Mouse (Mus musculus) layer of hippocampus, postnatal 14 days (tissue): ENCODE data around the gene Ccdc114. TPM values are rescaled to one million over a fixed set of nuclear protein-coding genes. Genes with fewer than 3 reads are reported as not detected.
A peak's percentile ranks its signal among the peaks of the same experiment; 100 is the strongest.

ENCODE experiments used
- DNase-seq, 2 experiments: peaks; one replicate each; pipeline ENCODE4 v3.0.0; 2021 to 2022; ENCODE audit warnings: low spot score in 2 of 2, mixed read lengths in 1 of 2
- total RNA-seq, 2 experiments: library from RNA; stranded (reverse); gene quantifications; 2 replicates each; pipeline ENCODE4 v1.2.3; 2021

Ccdc114 gene
- total RNA-seq, 2 experiments from 2014 or later, result 2.1 to 6.2 TPM

GRCm38 (mm10) chr7:45973271-45973687 lies 49.4 kb downstream of the Ccdc114 start:
- DNase-seq, result peak; percentile 37 to 49

- DNase-seq, result no peak
These were observed 50.2 kb downstream of the Ccdc114 start for GRCm38 (mm10) chr7:45974103-45974502.

- DNase-seq, result no peak
These were observed 50.6 kb downstream of the Ccdc114 start for GRCm38 (mm10) chr7:45974512-45974911.

GRCm38 (mm10) chr7:45981612-45982011 lies 57.7 kb downstream of the Ccdc114 start:
- DNase-seq, result no peak

- DNase-seq, result no peak
These were observed 63.0 kb downstream of the Ccdc114 start for GRCm38 (mm10) chr7:45986893-45987292.

- no peak for DNase-seq
These were observed 64.5 kb downstream of the Ccdc114 start for GRCm38 (mm10) chr7:45988344-45988743.

GRCm38 (mm10) chr7:45992470-45992869 lies 68.6 kb downstream of the Ccdc114 start:
- no peak for DNase-seq

Other genes with a start within 250 kb of the Ccdc114 start
- under 1 TPM; 0.67 to 0.94 TPM for gene Ntn5, start 240.1 kb upstream of the Ccdc114 start, total RNA-seq
- under 1 TPM; 0.24 to 0.41 TPM for gene Sec1, start 229.7 kb upstream of the Ccdc114 start, total RNA-seq
- 100 to 1,000 TPM; 110 to 123 TPM for gene Car11, start 224.2 kb upstream of the Ccdc114 start, total RNA-seq
- 10 to 100 TPM; 49.7 to 59.1 TPM for gene Dbp, start 219.0 kb upstream of the Ccdc114 start, total RNA-seq
- 100 to 1,000 TPM; 423 to 452 TPM for gene Rpl18, start 208.6 kb upstream of the Ccdc114 start, total RNA-seq
- 10 to 100 TPM; 30.5 to 31.4 TPM for gene Sphk2, start 206.1 kb upstream of the Ccdc114 start, total RNA-seq
- gene Fam83e, start 202.9 kb upstream of the Ccdc114 start, total RNA-seq, result under 1 TPM; 0.48 to 0.60 TPM
- not detected for gene Spaca4, start 198.3 kb upstream of the Ccdc114 start, total RNA-seq
- gene Lmtk3, start 140.3 kb upstream of the Ccdc114 start, total RNA-seq, result 100 to 1,000 TPM; 290 to 306 TPM
- gene Sult2b1, start 139.4 kb upstream of the Ccdc114 start, total RNA-seq, result 10 to 100 TPM in 1 of 2 experiments, 1 to 10 TPM in 1; 8.7 to 12.0 TPM
- 100 to 1,000 TPM; 174 to 179 TPM for gene Cyth2, start 109.5 kb upstream of the Ccdc114 start, total RNA-seq
- gene Kcnj14, start 99.3 kb upstream of the Ccdc114 start, total RNA-seq, result 1 to 10 TPM; 1.6 to 2.1 TPM
- gene Grwd1, start 93.1 kb upstream of the Ccdc114 start, total RNA-seq, result 10 to 100 TPM; 21.2 to 21.9 TPM
- gene Kdelr1, start 51.3 kb upstream of the Ccdc114 start, total RNA-seq, result 10 to 100 TPM; 87.5 to 91.6 TPM
- gene Grin2d, start 45.7 kb upstream of the Ccdc114 start, total RNA-seq, result 10 to 100 TPM; 19.7 to 20.4 TPM
- gene Syngr4, start 27.4 kb upstream of the Ccdc114 start, total RNA-seq, result not detected
- gene Tmem143, start 27.1 kb upstream of the Ccdc114 start, total RNA-seq, result 10 to 100 TPM; 20.8 to 25.6 TPM
- gene Emp3, start 2.7 kb upstream of the Ccdc114 start, total RNA-seq, result 1 to 10 TPM; 1.8 to 2.6 TPM
- 1 to 10 TPM; 4.3 to 5.9 TPM for gene Abcc6, start 106.2 kb downstream of the Ccdc114 start, total RNA-seq
- 100 to 1,000 TPM; 113 to 118 TPM for gene Nomo1, start 109.6 kb downstream of the Ccdc114 start, total RNA-seq
- gene Kcnj11, start 176.7 kb downstream of the Ccdc114 start, total RNA-seq, result 10 to 100 TPM; 19.4 to 21.3 TPM